Mouse (Mus musculus): ENCODE results near the gene Celsr1. TPM values are rescaled to one million over a fixed set of nuclear protein-coding genes. Genes with fewer than 3 reads are reported as not detected.

Gene Celsr1
- polyA plus RNA-seq, 1 experiment, result 40.0 TPM

DNA sequence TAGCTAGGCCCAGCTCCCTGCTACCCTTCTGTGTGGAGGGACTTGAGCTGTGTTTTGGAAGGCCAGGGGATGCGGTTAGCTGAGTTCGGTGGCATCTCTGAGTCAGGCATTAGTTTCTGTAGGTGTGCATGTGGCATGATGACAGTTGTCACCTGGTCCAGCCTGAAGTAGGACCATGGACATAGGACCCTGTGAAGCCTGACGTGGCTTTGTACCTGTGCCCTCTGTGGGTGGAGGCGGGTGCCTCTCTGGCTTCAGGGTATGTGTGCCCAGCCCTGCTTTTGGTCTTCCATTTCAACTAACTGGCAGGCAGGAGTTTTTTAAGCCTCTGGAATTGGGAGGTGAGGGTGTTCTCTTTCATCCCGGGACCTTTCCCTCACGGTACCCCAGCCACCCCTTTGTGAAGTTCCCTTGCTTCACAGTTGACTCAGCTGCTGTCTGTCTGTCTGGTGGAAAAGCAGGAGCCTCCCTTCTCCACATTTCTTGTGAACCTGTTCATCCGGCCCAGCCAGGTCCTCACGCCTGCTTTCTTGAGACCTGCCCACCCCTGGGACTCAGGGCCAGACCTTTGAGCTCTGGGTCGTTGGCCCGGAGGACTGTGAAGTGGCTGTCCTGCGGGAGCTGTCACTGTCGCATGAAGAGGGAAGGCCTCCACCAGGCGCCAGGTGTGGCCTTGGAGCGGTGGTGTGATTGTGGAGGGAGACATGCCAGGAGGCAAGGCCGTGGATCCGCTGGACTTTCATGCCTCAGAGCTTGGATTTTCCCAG, 40.8 kb upstream of the Celsr1 start:
- H3K4me1 ChIP-seq (replicated peaks; ENCODE audit: control insufficient read depth, insufficient read depth, low read length), result peaks cover 33% of the 10 kb centered on the region
- H3K4me3 ChIP-seq (ENCODE audit: control insufficient read depth, insufficient read depth, low read length), result no peak overlapping the region
- no peak for DNase-seq
- no peak overlapping the region for H3K27ac ChIP-seq (ENCODE audit: control insufficient read depth, insufficient read depth, low read length)
- TF ChIP-seq POLR2A (IDR thresholded peaks at IDR 0.05; ENCODE audit: control insufficient read depth, extremely low read depth, insufficient read depth, low read length, poor library complexity) (no peak), CTCF (IDR thresholded peaks at IDR 0.05; ENCODE audit: borderline replicate concordance, control insufficient read depth, extremely low read depth, insufficient read depth, low read length, poor library complexity) (no peak)
- H3K27me3 ChIP-seq (ENCODE audit: control insufficient read depth, insufficient read depth, low read length), result no peaks in the 10 kb centered on the region
- WGBS, result 92% methylated on average over 16 of the region's 16 CpGs
- H3K36me3 ChIP-seq (ENCODE audit: control insufficient read depth, insufficient read depth, low read length), result no peaks in the 10 kb centered on the region

DNA sequence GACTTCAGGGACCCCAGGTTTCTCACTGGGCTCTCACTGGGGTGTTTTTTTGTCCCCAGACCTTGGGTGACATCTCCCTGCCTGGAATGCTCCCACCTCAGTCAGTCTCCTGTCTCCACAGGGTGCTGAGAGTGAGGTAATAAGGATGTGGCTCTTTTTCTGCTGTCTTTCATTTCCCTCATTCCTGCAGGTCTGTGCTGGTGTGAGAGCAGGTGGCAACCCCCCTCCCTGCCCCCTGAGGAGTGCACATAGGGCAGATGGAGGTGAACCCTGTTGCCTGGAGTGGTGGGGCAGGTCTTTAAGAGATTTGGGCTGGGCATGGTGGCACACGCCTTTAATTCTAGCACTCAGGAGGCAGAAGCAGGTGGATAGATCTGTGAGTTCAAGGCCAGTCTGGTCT, 37.6 kb upstream of the Celsr1 start:
- WGBS, result 21% methylated on average over 1 of the region's 1 CpGs
- no peak for TF ChIP-seq POLR2A (IDR thresholded peaks at IDR 0.05; ENCODE audit: control insufficient read depth, extremely low read depth, insufficient read depth, low read length, poor library complexity)
- TF ChIP-seq CTCF (IDR thresholded peaks at IDR 0.05; ENCODE audit: borderline replicate concordance, control insufficient read depth, extremely low read depth, insufficient read depth, low read length, poor library complexity), result no peak

DNA sequence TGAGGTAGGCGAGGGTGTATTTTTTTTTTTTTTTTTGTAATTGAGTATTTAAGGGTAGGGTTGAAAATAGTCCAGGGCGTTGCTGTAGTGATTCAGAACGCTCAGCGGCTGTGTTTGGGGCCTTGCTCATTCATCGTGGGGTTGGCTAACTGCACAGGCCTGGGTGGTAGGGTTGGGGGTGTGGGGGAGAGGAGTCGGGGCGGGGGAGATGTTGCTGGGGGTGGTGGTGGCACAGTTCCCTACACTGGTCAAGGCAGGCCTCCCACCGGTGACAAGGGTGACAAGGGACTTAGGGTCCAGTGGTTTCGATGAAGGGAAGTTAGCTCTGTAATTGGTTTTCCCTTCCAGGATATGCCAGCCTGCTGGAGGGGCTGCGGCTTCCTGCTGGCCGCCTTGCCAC, 36.8 kb upstream of the Celsr1 start:
- H3K4me1 ChIP-seq (replicated peaks; ENCODE audit: control insufficient read depth, insufficient read depth, low read length), result peaks cover 61% of the 10 kb centered on the region
- H3K36me3 ChIP-seq (ENCODE audit: control insufficient read depth, insufficient read depth, low read length), result no peaks in the 10 kb centered on the region
- no peak for TF ChIP-seq POLR2A (IDR thresholded peaks at IDR 0.05; ENCODE audit: control insufficient read depth, extremely low read depth, insufficient read depth, low read length, poor library complexity)
- TF ChIP-seq CTCF (IDR thresholded peaks at IDR 0.05; ENCODE audit: borderline replicate concordance, control insufficient read depth, extremely low read depth, insufficient read depth, low read length, poor library complexity), result no peak
- H3K4me3 ChIP-seq (ENCODE audit: control insufficient read depth, insufficient read depth, low read length), result no peak overlapping the region
- H3K27ac ChIP-seq (ENCODE audit: control insufficient read depth, insufficient read depth, low read length), result no peak overlapping the region
- no peak for DNase-seq
- WGBS, result 15% methylated on average over 11 of the region's 11 CpGs
- no peaks in the 10 kb centered on the region for H3K27me3 ChIP-seq (ENCODE audit: control insufficient read depth, insufficient read depth, low read length)

More for the DNA sequence above, 37.6 kb upstream of the Celsr1 start:
- no peaks in the 10 kb centered on the region for H3K27me3 ChIP-seq (ENCODE audit: control insufficient read depth, insufficient read depth, low read length)
- H3K27ac ChIP-seq (ENCODE audit: control insufficient read depth, insufficient read depth, low read length), result 0 out of 2 replicates have a peak overlapping the region, but pooled peaks have one; percentile 15
- no peak for DNase-seq
- H3K4me3 ChIP-seq (ENCODE audit: control insufficient read depth, insufficient read depth, low read length), result no peak overlapping the region
- no peaks in the 10 kb centered on the region for H3K36me3 ChIP-seq (ENCODE audit: control insufficient read depth, insufficient read depth, low read length)
- H3K4me1 ChIP-seq (replicated peaks; ENCODE audit: control insufficient read depth, insufficient read depth, low read length), result peaks cover 59% of the 10 kb centered on the region

DNA sequence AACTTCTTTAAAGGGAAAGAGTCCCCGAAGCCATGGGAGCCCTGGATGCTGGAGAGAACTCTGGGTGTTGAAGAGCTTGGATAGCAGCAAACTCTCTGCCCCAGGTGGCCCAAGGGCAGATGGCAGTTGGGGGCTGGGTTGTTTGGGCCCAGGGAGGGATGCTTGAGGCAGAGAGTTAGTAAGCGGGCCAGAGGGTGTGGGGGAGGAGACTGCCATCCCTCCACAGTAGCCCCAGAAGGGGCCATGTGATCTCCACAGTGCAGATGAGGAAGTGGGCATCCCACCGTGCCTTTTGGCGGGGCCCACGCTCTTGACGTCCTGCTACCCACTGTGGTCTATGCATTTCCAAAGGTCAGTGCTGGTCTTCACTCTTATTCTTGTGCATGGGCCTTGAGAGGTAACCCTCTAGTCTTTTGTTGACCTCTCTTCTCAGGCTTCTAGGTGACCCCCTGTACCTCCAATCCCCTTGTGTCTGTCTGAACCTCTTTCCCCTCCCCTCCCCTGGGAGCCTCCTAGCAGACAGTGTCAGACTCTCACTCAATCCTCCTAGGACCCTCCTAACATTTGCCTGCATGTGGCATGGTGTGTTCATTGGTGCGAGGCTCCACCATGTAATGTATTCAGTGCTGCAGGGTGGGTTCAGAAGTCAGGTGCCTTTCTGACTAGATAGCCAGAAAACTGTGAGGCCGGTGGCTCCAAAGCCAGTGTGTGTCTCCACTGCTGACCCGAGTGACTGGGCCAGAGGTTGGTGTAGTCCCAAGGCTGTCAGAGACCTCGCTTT, 35.6 kb upstream of the Celsr1 start:
- Histone ChIP-seq H3K27ac (ENCODE audit: control insufficient read depth, insufficient read depth, low read length) (peak overlapping the region; percentile 13; the same call in 1 of the 2 replicates), H3K4me1 (replicated peaks; ENCODE audit: control insufficient read depth, insufficient read depth, low read length) (peaks cover 73% of the 10 kb centered on the region), H3K36me3 (ENCODE audit: control insufficient read depth, insufficient read depth, low read length) (no peaks in the 10 kb centered on the region), H3K4me3 (ENCODE audit: control insufficient read depth, insufficient read depth, low read length) (no peak overlapping the region), H3K27me3 (ENCODE audit: control insufficient read depth, insufficient read depth, low read length) (no peaks in the 10 kb centered on the region)
- no peak for DNase-seq
- 57% methylated on average over 10 of the region's 10 CpGs for WGBS
- TF ChIP-seq CTCF (IDR thresholded peaks at IDR 0.05; ENCODE audit: borderline replicate concordance, control insufficient read depth, extremely low read depth, insufficient read depth, low read length, poor library complexity), result no peak
- no peak for TF ChIP-seq POLR2A (IDR thresholded peaks at IDR 0.05; ENCODE audit: control insufficient read depth, extremely low read depth, insufficient read depth, low read length, poor library complexity)

DNA sequence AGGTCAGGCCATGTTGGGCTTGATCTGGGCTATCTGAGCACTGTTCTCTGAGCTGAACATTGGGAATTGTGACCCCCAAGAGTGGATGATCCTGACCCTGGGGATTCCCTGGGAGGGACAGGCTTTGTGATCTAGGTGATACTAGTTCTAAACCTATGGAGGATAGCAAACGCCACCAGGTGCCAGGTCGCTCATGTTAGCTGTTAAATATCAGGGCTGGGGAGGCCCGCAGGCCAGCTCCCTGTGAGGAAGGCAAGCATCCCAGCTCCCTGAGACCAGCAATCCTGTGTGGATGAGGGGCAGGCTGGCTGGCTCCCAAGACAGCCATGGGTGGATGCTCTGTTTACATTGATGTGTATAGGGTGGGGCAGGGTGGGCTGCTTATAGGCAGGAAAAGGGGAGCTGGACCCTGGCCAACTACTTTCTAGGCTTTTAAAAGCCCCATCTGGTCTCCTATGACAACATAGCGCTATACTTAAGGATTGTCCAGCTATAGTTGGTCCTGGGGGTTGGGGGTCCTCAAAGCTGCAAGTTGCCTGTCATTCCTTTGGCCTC, 34.4 kb upstream of the Celsr1 start:
- no peak for DNase-seq
- TF ChIP-seq POLR2A (IDR thresholded peaks at IDR 0.05; ENCODE audit: control insufficient read depth, extremely low read depth, insufficient read depth, low read length, poor library complexity) (no peak), CTCF (IDR thresholded peaks at IDR 0.05; ENCODE audit: borderline replicate concordance, control insufficient read depth, extremely low read depth, insufficient read depth, low read length, poor library complexity) (no peak)
- Histone ChIP-seq H3K27me3 (ENCODE audit: control insufficient read depth, insufficient read depth, low read length) (no peaks in the 10 kb centered on the region), H3K27ac (ENCODE audit: control insufficient read depth, insufficient read depth, low read length) (peak overlapping the region; percentile 39; the same call in 1 of the 2 replicates), H3K4me1 (replicated peaks; ENCODE audit: control insufficient read depth, insufficient read depth, low read length) (peaks cover 82% of the 10 kb centered on the region), H3K36me3 (ENCODE audit: control insufficient read depth, insufficient read depth, low read length) (no peaks in the 10 kb centered on the region), H3K4me3 (ENCODE audit: control insufficient read depth, insufficient read depth, low read length) (no peak overlapping the region)
- WGBS, result 93% methylated on average over 4 of the region's 4 CpGs

DNA sequence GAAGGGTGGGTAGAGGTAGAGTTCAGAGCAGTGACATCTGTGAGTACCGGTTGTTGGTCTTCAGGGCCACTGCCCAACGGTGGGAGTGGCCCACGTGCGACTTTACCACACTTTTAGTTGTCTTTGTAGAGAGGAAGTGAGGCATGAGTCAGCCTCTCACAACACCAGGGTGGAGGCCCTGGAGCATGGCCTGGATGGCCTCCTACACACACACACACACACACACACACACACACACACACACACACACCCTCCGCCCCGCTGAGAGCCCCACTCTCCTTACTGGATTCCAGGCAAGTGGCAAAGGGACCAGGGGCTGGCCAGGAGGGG, 34.0 kb upstream of the Celsr1 start:
- WGBS, result 8% methylated on average over 6 of the region's 6 CpGs
- peak overlapping the region; percentile 82; the same call in 1 of the 2 replicates for H3K27ac ChIP-seq (ENCODE audit: control insufficient read depth, insufficient read depth, low read length)
- no peak for TF ChIP-seq POLR2A (IDR thresholded peaks at IDR 0.05; ENCODE audit: control insufficient read depth, extremely low read depth, insufficient read depth, low read length, poor library complexity)
- no peak for TF ChIP-seq CTCF (IDR thresholded peaks at IDR 0.05; ENCODE audit: borderline replicate concordance, control insufficient read depth, extremely low read depth, insufficient read depth, low read length, poor library complexity)
- H3K4me1 ChIP-seq (replicated peaks; ENCODE audit: control insufficient read depth, insufficient read depth, low read length), result peaks cover 86% of the 10 kb centered on the region
- H3K4me3 ChIP-seq (ENCODE audit: control insufficient read depth, insufficient read depth, low read length), result no peak overlapping the region
- H3K27me3 ChIP-seq (ENCODE audit: control insufficient read depth, insufficient read depth, low read length), result no peaks in the 10 kb centered on the region
- H3K36me3 ChIP-seq (ENCODE audit: control insufficient read depth, insufficient read depth, low read length), result no peaks in the 10 kb centered on the region
- DNase-seq, result peak; percentile 52
